Mouse (Mus musculus) CD4-positive, CD25-positive, alpha-beta regulatory T cell, adult 2 months (primary cell): ENCODE measurements around the gene Zfp536.

ENCODE experiments used
- DNase-seq: peaks from one replicate; pipeline ENCODE4 v3.0.0-alpha.2; 2012; ENCODE audit warnings: low read depth, low spot score

The Zfp536 gene

DNA sequence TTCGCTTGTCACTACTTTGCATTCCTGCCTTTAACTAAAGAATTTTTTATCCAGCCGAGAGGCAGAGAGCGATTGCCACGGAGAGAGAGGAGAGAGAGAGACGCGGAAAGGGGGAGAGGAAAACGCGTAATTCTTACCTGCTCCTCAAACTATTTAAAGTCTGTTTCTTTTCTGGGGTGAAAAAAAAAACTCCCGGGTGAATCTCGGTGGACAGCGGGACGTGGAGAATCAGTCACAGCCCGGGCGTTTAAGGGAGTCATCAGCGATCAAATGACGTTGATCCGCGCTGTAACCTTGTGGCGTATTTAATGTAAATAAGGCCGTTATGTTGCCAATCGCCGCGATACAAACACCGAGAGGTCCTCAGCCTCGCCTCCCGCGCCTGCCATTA lies at the start of gene Zfp536:
Gene Zfp536, minus strand, starts transcription at position 330 of the 391 bp plus-strand sequence.
- no peak for DNase-seq

DNA sequence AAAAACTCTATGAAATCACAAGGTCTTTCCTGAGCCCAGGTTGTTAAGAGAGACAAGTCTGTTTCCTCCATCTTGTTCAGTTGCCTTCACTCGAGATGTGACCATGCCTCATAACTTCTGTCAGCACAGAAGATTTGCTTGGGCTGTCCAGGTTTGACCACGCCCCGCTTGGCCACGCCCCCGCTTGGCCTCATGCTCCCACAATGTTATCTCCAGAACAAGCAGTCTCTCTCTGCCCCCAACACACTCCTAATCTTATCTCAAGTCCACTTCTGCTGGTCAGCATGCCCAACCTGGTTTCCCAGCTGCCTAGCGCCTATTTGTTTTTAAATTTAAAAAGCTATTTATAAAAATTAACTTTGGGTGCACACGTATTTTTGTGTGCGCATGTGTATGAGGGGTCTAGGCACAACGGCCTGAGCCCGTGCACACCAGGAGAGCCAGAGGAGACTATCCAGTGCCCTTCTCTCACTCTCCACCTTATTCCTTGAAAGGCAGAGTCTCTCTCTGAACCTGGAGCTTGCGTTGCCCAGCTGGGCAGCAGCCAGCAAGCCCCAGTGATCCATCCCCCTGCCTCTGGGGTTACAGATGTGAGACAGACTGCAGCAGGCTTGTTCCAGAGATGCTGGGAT lies 47.3 kb upstream of the Zfp536 start:
- no peak for DNase-seq

DNA sequence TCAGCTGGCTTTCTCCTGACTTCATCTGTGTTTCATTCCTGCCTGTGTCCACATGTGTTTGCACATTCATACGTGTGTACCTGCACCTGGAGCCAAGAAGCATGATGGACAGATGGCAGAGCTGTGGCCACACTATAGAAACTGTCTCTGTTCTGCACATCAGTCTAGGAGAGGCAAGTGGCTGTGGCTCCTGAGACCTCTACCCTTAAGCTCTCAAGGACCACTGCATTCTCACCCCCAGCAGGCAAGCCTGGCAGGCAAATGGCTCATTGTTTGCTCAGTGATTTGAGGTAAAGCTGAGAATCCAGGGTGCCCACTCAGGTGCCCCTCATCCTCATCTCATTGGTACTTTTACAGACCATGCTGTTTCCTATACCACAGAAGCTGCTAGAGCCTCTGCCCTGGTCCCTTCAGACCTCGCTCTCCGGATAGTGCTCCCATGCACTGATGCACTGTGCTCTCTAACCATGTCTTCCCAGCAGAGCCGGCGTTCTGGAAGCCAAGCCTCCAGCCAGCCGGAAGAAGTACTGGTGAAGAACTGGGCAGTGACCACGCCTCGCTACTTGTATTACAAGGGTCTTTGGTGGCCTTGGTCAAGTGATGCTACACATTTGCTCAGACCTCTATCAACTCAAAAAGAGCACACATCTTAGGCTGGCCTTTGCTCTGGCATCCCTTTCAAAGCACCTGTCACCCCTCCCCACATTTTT lies 45.3 kb upstream of the Zfp536 start:
- no peak for DNase-seq

DNA sequence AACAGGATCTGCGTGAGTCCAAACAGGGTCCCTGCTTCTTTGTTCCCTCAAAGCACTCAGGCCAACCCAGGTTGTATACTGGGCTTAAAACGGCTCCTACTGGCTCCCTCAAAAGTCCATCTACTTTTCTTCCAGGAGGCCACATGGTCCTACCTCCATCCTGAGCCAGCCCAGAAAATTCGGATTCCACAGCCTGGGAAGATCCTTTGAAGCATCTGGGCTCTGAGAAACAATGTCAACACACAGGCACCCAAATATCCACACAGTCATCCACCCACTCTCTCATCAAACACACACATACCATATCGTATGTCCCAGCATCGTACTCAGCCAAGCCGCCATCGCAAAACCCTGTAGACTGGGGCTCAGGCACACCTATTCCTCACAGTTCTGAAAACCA lies 43.5 kb upstream of the Zfp536 start:
- DNase-seq, result no peak

DNA sequence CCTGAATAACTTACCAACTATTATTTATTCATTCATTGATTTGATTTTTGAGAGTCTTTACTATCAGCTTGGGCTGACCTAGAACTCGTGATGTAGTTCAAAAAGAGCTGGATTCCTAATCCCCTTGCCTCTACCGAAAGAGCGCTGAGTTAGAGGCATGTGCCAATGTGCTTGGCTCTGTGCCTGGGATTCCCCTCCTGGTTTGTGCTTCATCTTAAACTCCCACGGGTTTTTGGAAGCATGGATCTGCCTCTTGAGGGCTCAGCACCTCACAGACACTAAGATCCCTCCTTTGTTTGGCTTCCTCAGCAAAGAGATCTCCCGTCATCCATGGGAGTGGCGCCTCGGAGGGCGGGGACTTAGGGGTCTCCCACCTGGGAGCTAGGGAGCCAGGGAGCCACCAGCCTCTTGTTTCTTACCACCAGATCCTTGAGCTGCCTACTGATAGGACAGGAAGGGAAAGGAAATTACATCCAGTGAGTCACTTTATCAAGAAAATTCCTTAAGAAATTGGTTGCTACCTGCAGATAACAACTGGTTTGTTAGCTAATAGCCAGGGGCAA lies 41.5 kb upstream of the Zfp536 start:
- DNase-seq, result no peak

DNA sequence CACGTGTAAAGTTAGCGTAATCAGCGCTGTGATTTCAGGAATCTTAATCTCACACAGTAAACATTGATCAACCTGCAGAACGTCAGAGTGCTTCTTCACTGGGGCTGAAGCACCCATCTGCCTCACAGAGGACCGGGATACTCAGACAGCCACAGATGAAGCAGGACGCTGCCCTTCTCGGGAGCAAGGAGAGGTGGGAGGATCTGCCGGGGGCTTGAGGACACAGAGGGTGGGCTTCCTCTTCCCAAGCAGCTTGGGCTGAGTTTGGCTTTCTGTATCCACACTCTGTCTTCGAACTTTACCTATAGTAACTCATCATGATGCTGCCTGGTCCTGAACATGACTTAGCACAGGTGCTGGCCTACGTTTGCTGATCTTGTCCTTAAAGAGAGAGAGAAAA lies 40.2 kb upstream of the Zfp536 start:
- DNase-seq, result no peak

DNA sequence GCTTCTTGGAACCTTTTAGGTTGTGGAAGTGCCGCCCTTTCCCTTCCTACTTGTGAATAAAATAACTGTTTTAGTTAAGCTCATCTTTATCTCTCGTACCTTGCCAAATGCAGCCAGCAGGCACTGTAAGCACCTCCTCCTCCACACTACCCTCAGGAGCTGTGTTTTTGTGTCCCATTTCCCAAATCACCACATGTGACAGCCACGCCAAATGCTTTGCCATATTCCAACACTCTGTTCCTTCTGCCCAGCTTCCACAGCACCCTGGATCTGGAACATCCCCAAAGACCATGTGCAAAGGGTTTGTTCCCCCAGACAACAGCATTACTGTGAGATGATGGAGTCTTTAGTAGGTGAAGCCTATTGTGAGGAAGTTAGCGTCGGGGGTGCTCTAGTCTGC lies 36.5 kb upstream of the Zfp536 start:
- DNase-seq, result no peak

DNA sequence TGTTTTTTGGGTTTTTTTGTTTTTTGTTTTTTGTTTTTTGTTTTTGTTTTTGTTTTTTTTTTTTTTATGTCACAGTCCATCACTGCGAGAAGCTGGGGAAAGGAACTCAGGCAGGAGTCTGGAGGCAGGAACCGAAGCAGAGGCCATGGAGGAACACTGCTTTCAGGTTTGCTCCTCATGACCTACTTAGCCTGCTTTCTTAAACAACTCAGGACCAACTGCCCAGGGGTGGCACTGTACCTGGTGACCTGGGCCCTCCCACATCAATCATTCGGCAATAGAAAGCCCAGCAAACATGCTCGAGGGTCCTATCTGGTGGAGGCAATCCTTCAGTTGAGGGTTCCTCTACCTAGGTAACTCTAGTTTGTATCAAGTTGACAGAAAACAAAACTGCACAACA lies 35.6 kb upstream of the Zfp536 start:
- DNase-seq, result no peak

DNA sequence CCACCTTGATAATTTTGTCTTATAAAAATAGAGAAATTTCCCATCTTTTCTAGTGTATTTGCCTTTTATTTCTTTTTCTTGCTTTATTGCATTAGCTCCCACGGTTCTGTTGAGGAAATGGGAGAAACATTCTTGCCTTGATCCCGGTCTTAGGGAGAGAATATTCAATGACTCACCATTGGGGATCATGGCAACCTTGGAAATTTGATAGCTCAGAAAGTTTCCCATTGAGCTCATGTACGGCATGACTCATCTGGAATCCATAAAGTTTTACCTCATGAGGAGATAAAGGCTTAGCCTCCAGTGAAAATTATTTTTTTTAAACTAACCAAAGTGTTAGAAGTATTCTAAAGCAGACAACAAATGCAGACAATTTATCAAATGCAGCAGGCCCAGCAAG lies 27.7 kb upstream of the Zfp536 start:
- DNase-seq, result no peak

DNA sequence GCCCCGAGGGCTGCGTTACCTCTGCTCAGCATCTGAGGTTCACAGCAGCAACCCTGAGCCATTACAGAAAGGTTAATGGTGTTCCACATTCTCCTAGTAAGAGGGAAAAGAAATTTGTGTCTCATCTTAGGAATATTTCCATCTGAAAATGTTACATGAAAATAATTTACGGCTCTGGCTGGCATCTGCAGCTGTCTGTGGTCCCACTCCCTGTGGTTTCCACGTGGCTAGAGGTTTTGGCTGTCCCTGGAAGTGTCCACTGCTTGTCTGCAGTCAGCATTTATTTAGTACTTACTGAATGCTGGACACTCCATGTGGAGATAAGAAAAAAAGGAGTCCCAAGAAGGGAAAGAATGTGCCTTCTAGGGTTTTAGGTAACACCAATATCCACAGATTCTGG lies 15.3 kb upstream of the Zfp536 start:
- no peak for DNase-seq

DNA sequence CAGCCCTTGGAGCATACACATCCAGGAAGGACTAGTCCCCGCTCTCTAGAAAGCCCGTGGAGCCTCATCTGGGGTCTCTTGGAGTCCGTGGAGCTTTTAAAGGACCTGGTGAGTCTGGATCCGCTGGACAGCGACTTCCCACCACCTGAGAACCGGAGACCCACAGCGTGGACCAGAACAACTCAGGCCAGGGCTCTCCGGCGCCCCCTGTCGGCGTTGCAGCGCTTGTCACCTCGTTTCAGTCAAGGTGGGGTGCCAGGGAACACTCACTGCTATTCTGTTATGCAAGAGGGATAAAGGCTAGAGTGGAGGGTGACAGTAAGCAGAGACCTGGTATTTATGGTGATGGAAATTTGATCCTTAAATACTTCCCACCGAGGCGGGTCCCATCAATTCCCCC lies 2.1 kb upstream of the Zfp536 start:
- peak; percentile 42 for DNase-seq

DNA sequence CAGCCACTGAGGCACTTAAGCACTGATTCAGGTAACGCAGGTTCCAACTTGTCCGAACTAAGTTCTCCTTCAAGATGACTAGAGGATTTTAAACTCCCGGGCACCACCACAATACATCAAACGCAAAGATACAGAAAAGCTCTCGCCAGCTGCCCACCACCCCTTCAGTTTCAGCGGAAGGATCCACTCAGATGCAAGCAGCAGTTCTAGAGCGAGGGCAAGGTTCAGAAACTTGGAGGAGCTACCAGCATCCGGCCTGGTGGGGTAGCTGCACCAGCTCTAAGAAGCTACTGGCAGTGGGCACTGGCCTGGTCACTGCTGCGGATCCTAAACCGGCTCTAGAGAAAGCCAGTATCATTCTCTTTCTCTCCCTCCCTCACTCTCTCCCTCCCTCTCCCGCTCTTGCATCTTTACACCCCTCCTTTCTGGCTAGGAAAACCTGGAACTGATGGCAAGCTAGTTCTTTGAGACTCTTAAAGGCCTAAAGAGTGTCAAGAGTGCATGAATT lies 1.1 kb upstream of the Zfp536 start:
- DNase-seq, result no peak

DNA sequence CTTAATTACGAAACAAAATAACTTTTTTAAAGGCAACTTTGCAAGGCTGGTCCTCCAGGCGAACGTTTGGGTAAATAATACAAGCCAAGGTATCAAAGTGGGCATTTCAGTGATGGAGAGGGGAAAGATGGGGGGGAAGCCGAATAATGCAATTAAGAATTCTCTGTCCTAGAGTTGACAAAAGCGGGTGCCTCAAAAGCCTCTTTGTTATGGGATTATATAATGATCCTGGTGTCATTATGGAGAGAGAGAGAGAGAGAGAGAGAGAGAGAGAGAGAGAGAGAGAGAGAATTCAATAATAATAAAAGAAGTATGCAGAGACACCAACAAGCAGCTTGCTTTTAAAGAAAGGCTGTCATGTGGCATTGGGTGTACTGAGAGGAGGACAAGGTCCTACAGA lies 465 bp upstream of the Zfp536 start:
- DNase-seq, result no peak

DNA sequence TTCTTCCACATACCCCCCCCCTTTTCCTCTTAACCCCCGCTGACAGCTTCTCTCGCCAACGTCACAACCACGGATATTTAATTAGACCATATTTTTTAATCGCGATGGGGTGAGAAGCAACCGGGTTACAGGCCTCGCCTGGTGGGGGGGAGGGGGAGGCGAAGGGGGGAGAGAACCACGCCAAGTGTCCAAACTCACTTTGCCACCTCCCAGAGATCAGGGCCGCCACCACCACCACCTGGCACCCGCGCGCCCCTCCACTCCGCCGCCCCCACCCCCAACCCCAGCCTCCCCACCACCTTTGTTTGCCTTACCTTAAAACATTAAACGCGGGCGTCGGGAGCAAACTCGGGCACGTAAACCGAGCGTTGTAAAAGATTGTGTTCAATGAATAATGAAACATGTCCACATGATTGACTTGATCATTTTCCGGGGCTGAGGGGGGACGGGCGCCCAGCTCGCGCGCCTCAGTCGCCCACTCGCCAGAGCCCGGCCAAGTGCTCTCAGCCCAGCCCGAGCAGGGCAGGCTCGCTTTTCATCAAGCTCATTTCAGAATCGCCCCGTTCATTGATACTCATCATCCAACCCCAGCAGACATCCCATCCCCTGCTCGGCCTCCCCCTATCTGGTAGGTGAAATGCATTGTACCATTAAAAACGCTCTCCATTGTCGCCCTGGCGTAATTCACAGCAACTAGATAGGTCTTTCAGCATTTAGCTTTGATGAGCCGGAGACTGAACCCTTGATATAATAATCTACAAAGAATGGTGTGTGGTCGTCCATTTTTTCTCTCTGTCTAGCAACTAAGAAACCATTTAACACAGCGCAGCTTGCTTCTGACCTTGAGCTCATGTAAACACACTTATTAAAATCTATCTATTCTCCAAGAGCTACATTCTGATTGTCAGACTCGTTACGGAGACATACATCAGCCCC lies 797 bp downstream of the Zfp536 start:
- no peak for DNase-seq

DNA sequence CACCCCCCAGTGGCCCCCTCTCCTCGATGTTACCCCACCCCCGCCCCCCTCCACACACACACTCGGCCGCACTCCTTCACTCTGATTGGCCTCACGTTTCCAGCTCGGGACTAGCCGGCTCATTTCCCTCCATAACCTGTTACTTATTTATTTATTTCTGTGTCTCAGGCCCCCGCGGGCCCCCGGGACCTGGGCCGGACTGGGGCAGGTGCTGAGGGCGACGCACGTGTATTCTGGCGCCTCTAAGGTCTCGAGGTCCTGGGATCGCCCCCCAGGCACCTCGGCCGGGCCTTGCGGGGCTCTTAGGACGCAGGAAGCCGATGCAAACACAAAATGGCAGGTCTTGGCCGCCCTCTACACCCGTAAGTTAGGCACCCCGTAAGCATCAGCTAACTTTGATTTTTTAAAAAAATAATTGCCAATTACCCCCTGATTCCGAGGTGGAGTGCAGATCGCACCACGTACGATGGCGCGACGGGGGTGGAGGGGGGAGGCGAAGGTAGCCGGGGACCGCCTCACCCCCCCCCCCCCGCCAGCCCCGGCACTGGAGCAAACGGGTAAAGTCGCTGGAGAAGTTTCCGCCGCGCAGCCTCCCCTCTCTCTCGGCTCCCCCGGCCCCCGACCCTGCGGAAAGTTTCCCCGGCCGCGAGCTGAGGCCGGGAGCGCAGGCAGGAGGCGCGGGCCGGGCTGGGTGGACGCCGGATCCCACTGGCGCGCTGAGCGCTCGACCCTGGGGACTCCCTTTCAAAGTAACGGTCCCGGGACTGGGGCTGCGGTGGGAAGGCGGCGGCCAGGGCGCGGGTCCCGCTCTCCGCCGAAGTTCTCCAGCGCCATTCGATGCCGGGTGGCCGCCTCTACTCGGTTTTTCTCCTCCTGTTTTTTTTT lies 1.7 kb downstream of the Zfp536 start:
- DNase-seq, result no peak

DNA sequence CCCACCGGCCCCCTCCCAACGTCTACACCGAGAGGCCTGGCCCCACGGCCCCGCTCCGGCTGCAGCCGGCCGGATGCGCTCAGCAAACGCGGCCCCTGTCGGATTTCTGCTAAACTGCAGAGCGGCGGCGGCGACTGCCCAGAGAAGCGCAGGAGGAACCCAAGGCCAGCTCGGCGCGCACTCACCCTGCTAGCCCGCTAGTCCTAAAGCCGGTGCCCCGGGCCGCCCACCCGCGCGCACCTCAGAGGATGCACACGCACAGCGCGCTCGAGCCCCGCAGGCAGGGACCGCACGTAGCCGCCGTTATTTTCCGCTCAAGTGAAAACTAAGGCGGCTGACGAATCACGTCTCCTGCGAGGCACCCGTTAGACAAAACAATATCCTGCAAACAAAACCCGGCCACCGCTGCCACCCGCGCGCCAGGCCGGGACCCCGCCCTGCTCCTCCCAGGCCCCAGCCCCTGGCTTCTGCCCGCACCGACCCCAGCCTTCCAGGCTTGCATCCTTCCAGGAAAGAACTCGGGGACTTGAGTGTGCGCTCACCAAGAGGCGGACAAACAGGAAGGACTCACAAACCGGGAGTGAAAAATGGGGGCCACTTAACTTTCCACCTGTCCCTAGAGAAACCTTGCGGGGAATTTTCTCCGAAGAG lies 2.9 kb downstream of the Zfp536 start:
- peak; percentile 4 for DNase-seq

DNA sequence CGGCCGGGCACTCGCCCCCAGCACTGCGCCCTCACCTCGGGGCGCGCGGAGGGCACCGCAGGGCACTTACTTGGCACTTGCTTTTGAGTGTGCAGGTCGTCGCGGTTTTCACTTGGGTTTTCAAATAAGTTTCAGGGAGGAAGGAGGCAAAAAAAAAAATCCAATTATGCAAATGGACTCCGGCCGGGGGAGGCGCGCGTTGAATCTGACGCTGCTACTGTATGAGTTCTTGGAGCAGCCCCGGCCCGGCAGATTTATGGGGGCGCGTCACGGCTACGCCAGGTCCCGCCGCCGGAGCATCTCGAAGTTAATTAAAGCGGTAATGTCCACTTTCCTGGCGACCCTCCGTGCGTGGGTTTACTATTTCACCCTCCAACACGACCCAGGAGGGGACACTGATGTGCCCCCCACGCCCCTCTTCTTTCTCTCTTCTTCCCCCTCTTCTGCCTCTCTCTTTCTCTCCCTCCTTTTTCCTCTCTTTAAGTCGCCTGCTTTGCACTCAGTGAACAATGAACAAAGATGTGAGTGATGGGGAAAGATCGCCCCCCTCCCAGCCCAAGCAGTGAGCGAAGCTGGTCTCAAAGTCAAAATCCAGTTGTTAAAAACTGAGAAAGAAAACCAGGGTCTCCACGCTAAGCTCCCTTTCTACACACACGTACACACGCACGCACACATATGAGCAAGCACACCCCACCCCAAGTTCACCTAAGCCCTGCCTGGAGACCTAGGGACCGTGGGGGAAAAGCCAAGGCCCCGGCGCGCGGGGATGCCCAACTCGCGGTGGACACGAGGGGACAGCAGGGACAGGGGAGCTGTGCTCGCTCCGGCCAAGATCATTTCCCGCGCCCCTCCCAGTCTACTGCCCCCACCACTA lies 3.7 kb downstream of the Zfp536 start:
- DNase-seq, result no peak

DNA sequence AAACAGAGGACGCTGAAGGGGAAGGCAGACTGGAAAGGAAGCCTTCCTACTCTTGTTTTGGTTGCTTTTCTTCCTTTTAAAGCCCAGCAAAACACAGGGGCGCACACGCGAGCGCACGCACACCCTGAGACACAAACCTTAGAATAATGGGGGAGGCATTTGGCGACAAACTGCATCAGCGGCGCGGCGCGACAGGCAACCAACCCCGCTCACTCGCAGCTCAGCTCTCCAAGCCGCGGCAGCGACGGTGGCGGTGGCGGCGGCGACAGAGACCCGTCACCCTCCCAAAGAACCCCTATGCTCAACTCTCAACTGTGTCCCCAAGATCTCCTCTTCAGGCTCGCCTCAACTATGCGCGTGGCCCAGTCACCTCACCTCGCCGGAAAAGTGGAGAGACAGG lies 4.4 kb downstream of the Zfp536 start:
- no peak for DNase-seq

DNA sequence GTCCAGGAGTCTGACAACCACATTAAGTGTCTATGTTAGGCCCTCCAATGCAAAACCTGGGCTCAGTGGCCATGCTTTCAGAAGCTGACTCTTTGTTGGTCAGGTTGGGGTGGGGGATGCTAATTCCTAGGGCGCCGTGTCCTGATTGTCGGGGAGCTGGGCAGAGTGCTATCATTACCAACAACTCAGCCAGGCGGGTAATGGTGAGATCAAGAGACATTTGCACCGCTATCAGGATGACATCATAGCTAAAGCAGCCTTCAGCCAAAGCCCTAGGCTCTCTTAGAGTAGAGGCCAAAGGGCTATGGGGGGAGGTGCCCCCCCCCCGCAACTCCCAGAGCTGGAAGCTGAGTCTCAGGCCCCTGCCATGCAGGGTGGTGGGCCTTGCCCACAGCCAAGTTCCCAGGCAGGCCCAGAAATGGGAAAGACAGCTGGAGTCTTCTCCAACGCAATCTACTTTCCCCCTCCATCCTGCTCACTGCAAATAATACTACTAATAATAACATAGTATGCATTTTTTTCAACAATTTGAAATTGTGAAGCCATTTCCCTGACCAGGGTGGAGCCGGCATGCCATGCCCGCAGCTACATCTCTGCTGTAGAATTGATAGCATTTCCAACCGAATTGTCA lies 5.0 kb downstream of the Zfp536 start:
- DNase-seq, result no peak
